Mouse (Mus musculus): ENCODE results near the gene Cnot6l. TPM values are rescaled to one million over a fixed set of nuclear protein-coding genes. Genes with fewer than 3 reads are reported as not detected.

Cnot6l gene
- polyA plus RNA-seq, 2 experiments: 2.8 to 5.8 TPM

GRCm38 (mm10) chr5:96091468-96091867 lies 72.5 kb downstream of the Cnot6l start:
- ATAC-seq (ENCODE audit: insufficient read depth) (no peak), DNase-seq (ENCODE audit: low read depth in 3 of 3, low spot score in 3 of 3) (no peak)
- Histone ChIP-seq H3K9ac (replicated peaks) (no peak overlapping the region), H3K36me3 (replicated peaks; ENCODE audit: control insufficient read depth, insufficient read depth, low read depth) (no peaks in the 10 kb centered on the region), H3K4me3 (ENCODE audit: insufficient read depth in 1 of 2, low read depth in 2 of 2, low read length in 2 of 2) (no peak overlapping the region), H3K4me2 (ENCODE audit: low read depth) (no peak overlapping the region), H3K27me3 (ENCODE audit: control insufficient read depth, insufficient read depth, low read length) (no peaks in the 10 kb centered on the region), H3K9me3 (ENCODE audit: control insufficient read depth, low read length) (no peaks in the 10 kb centered on the region), H3K4me1 (replicated peaks; ENCODE audit: control insufficient read depth in 2 of 2, insufficient read depth in 2 of 2, low read length in 1 of 2) (no peaks in the 10 kb centered on the region), H3K27ac (no peak overlapping the region)
- WGBS (ENCODE audit: insufficient replicate concordance): 60% methylated on average over 2 of the region's 2 CpGs
- TF ChIP-seq CTCF (IDR thresholded peaks at IDR 0.05; ENCODE audit: low read depth) (no peak), EP300 (IDR thresholded peaks at IDR 0.05; ENCODE audit: low read depth) (no peak)

- no peaks in the 10 kb centered on the region for H3K27me3 ChIP-seq (ENCODE audit: control insufficient read depth, insufficient read depth, low read length)
- no peak overlapping the region for H3K9ac ChIP-seq (replicated peaks)
- no peaks in the 10 kb centered on the region for H3K4me1 ChIP-seq (replicated peaks; ENCODE audit: control insufficient read depth in 2 of 2, insufficient read depth in 2 of 2, low read length in 1 of 2)
- H3K4me2 ChIP-seq (ENCODE audit: low read depth): no peak overlapping the region
- no peak for DNase-seq (ENCODE audit: low read depth in 3 of 3, low spot score in 3 of 3)
- H3K36me3 ChIP-seq (replicated peaks; ENCODE audit: control insufficient read depth, insufficient read depth, low read depth): no peaks in the 10 kb centered on the region; the same call in 1 of the 2 replicates
- ATAC-seq (ENCODE audit: insufficient read depth): no peak
- no peaks in the 10 kb centered on the region for H3K9me3 ChIP-seq (ENCODE audit: control insufficient read depth, low read length)
- H3K27ac ChIP-seq: no peak overlapping the region
- no peak overlapping the region for H3K4me3 ChIP-seq (ENCODE audit: insufficient read depth in 1 of 2, low read depth in 2 of 2, low read length in 2 of 2)
- no peak for TF ChIP-seq CTCF (IDR thresholded peaks at IDR 0.05; ENCODE audit: low read depth)
- TF ChIP-seq EP300 (IDR thresholded peaks at IDR 0.05; ENCODE audit: low read depth): no peak
These were observed 78.6 kb downstream of the Cnot6l start for GRCm38 (mm10) chr5:96085324-96085723.

- no peaks in the 10 kb centered on the region for H3K9me3 ChIP-seq (ENCODE audit: control insufficient read depth, low read length)
- no peak overlapping the region for H3K9ac ChIP-seq (replicated peaks)
- no peaks in the 10 kb centered on the region for H3K27me3 ChIP-seq (ENCODE audit: control insufficient read depth, insufficient read depth, low read length)
- no peak for DNase-seq (ENCODE audit: low read depth in 3 of 3, low spot score in 3 of 3)
- 25% methylated on average over 1 of the region's 1 CpGs for WGBS (ENCODE audit: insufficient replicate concordance)
- peaks cover 7% of the 10 kb centered on the region; the same call in 1 of the 2 replicates for H3K36me3 ChIP-seq (replicated peaks; ENCODE audit: control insufficient read depth, insufficient read depth, low read depth)
- H3K4me1 ChIP-seq (replicated peaks; ENCODE audit: control insufficient read depth in 2 of 2, insufficient read depth in 2 of 2, low read length in 1 of 2): no peaks in the 10 kb centered on the region
- no peak overlapping the region for H3K4me2 ChIP-seq (ENCODE audit: low read depth)
- no peak for ATAC-seq (ENCODE audit: insufficient read depth)
- no peak overlapping the region for H3K4me3 ChIP-seq (ENCODE audit: insufficient read depth in 1 of 2, low read depth in 2 of 2, low read length in 2 of 2)
- H3K27ac ChIP-seq: no peak overlapping the region
- TF ChIP-seq CTCF (IDR thresholded peaks at IDR 0.05; ENCODE audit: low read depth): no peak
These were observed 84.9 kb downstream of the Cnot6l start for GRCm38 (mm10) chr5:96079026-96079425.

GRCm38 (mm10) chr5:96065591-96065990 lies 98.4 kb downstream of the Cnot6l start:
- DNase-seq (ENCODE audit: low read depth in 3 of 3, low spot score in 3 of 3): no peak
- no peak for ATAC-seq (ENCODE audit: insufficient read depth)
- H3K27me3 ChIP-seq (ENCODE audit: control insufficient read depth, insufficient read depth, low read length): no peaks in the 10 kb centered on the region
- H3K9me3 ChIP-seq (ENCODE audit: control insufficient read depth, low read length): no peaks in the 10 kb centered on the region
- H3K4me2 ChIP-seq (ENCODE audit: low read depth): no peak overlapping the region
- H3K4me1 ChIP-seq (replicated peaks; ENCODE audit: control insufficient read depth in 2 of 2, insufficient read depth in 2 of 2, low read length in 1 of 2): no peaks in the 10 kb centered on the region
- no peak overlapping the region for H3K27ac ChIP-seq
- no peak overlapping the region for H3K9ac ChIP-seq (replicated peaks)
- H3K4me3 ChIP-seq (ENCODE audit: insufficient read depth in 1 of 2, low read depth in 2 of 2, low read length in 2 of 2): no peak overlapping the region
- no peaks in the 10 kb centered on the region for H3K36me3 ChIP-seq (replicated peaks; ENCODE audit: control insufficient read depth, insufficient read depth, low read depth)
- no peak for TF ChIP-seq EP300 (IDR thresholded peaks at IDR 0.05; ENCODE audit: low read depth)
- TF ChIP-seq CTCF (IDR thresholded peaks at IDR 0.05; ENCODE audit: low read depth): no peak

- 58% methylated on average over 3 of the region's 3 CpGs for WGBS (ENCODE audit: insufficient replicate concordance)
- ATAC-seq (ENCODE audit: insufficient read depth): no peak
These were observed 121.5 kb downstream of the Cnot6l start for GRCm38 (mm10) chr5:96042492-96042891.

More at GRCm38 (mm10) chr5:96042492-96042891, 121.5 kb downstream of the Cnot6l start:
- Histone ChIP-seq H3K4me1 (replicated peaks; ENCODE audit: control insufficient read depth in 2 of 2, insufficient read depth in 2 of 2, low read length in 1 of 2) (no peaks in the 10 kb centered on the region), H3K4me3 (ENCODE audit: insufficient read depth in 1 of 2, low read depth in 2 of 2, low read length in 2 of 2) (no peak overlapping the region), H3K36me3 (replicated peaks; ENCODE audit: control insufficient read depth, insufficient read depth, low read depth) (no peaks in the 10 kb centered on the region), H3K9me3 (ENCODE audit: control insufficient read depth, low read length) (no peaks in the 10 kb centered on the region), H3K27ac (no peak overlapping the region), H3K4me2 (ENCODE audit: low read depth) (no peak overlapping the region), H3K27me3 (ENCODE audit: control insufficient read depth, insufficient read depth, low read length) (no peaks in the 10 kb centered on the region), H3K9ac (replicated peaks) (no peak overlapping the region)
- TF ChIP-seq EP300 (IDR thresholded peaks at IDR 0.05; ENCODE audit: low read depth): no peak
- no peak for DNase-seq (ENCODE audit: low read depth in 3 of 3, low spot score in 3 of 3)
